Mouse (Mus musculus) forebrain, embryonic 16.5 days (tissue): ENCODE measurements around the gene Gm37240. TPM values are rescaled to one million over a fixed set of nuclear protein-coding genes. Genes with fewer than 3 reads are reported as not detected.

Experiments used
- ATAC-seq: fragments of 200-750 bp; cut with Nextera tagmentation; 2 replicates; pipeline ENCODE4 v1.8.0; 2017; ENCODE audit warnings: mild to moderate bottlenecking, moderate library complexity
- H3K27ac ChIP-seq: fragments of 300-500 bp; sonication (generic); 2 replicates; pipeline ENCODE4 v1.5.1; 2014; ENCODE audit warnings: low read length, control low read depth
- H3K27me3 ChIP-seq: fragments of 300-500 bp; sonication (generic); replicated peaks from 2 replicates; pipeline ENCODE4 v1.6.1; 2014; ENCODE audit warnings: low read length; ENCODE audit not compliant: control insufficient read depth, insufficient read depth
- H3K36me3 ChIP-seq: fragments of 300-500 bp; sonication (generic); 2 replicates; pipeline ENCODE4 v1.6.1; 2014; ENCODE audit not compliant: control insufficient read depth, insufficient read depth
- H3K4me1 ChIP-seq: fragments of 300-500 bp; sonication (generic); replicated peaks from 2 replicates; pipeline ENCODE4 v1.6.1; 2014; ENCODE audit warnings: low read length; ENCODE audit not compliant: control insufficient read depth, insufficient read depth
- H3K4me2 ChIP-seq: fragments of 300-500 bp; sonication (generic); 2 replicates; pipeline ENCODE4 v1.6.1; 2014; ENCODE audit warnings: mild to moderate bottlenecking, low read length, control low read depth
- H3K4me3 ChIP-seq: fragments of 300-500 bp; sonication (generic); replicated peaks from 2 replicates; pipeline ENCODE4 v1.5.1; 2014; ENCODE audit warnings: mild to moderate bottlenecking, low read length, control low read depth
- H3K9ac ChIP-seq: fragments of 300-500 bp; sonication (generic); replicated peaks from 2 replicates; pipeline ENCODE4 v1.6.1; 2014; ENCODE audit warnings: low read depth, low read length, control low read depth
- H3K9me3 ChIP-seq: fragments of 300-500 bp; sonication (generic); 2 replicates; pipeline ENCODE4 v1.6.1; 2016; ENCODE audit warnings: low read length; ENCODE audit not compliant: control insufficient read depth
- WGBS: fragments of 180-500 bp; shearing (Covaris S2); extraction: QIAGEN DNeasy Blood & Tissue Kit; methylation state at CpG from one replicate; pipeline ENCODE4 v1.1.7; 2014; 5-methylcytosine and 5-hydroxymethylcytosine counted together
- polyA plus RNA-seq: library from polyadenylated mRNA; unstranded; fragments of >200 nt; fragmentation: Nextera tagmentation; extraction: Ambion mirVana; gene quantifications from 2 replicates; pipeline ENCODE4 v1.2.1, GENCODE M21; 2015

The Gm37240 gene
- polyA plus RNA-seq, 1 experiment from 2014 or later, result 1.6 TPM

DNA sequence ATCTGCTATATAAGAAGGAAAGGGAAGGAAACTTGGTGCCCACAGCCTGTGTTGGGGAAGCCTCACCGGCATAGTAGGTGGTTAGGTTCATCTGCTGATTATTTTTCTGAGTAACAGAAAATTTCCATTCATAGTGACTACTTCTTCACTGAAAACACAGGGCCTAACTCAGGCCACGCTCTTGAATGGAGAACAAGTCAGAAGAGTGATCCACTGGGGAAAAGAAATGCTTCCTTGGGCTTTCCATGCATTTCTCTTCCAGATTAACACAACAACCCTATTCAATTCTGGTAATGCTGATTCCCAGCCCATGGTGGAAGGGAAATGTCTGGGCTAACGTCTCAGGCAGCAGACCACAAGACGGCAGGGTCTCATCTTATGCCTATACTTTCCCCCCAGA, 188.8 kb downstream of the Gm37240 start:
- Histone ChIP-seq H3K4me3 (no peak overlapping the region), H3K27me3 (no peaks in the 10 kb centered on the region), H3K27ac (no peak overlapping the region), H3K9me3 (no peaks in the 10 kb centered on the region), H3K9ac (no peak overlapping the region), H3K36me3 (no peaks in the 10 kb centered on the region), H3K4me2 (no peak overlapping the region), H3K4me1 (no peaks in the 10 kb centered on the region)
- ATAC-seq, result no peak
- 86% methylated on average over 4 of the region's 4 CpGs for WGBS

DNA sequence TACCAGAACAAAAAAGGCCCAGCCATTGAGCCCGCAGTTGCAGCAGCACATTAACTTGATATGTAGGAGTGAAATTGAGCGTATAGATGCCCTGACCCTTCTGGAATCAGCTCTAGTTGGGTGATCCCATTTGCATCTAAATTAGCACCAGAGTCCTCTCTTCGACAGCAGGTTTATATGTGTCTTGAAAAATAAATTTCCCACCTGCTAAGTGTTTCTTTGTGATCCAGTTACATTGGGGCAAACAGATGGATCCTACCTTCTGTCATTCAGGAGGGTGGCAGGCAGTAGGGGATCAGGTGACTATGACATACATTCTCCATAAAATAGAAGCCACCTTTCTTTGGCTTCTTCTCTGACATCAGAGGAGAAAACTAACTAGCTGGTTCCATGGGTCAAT, 192.3 kb downstream of the Gm37240 start:
- ATAC-seq, result no peak

DNA sequence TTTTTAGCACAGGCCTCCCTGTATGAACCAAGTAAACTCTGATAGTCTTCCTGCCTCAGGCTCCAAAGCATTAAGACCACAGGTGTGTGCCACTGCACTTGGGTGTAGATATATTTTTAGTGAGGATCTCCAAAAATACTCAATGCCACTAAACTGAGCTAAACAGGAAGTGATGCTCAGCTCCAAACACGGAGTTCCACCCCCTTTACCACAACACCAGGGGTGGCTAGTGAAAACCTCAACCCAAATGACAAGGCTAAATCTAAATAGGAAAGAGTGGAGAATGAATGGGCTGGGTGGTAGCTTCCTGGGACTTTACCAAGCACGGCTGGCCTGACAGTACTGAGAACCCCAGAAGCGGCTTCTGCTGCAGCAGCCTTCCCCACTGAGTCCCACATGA, 194.3 kb downstream of the Gm37240 start:
- Histone ChIP-seq H3K4me1 (no peaks in the 10 kb centered on the region), H3K9me3 (no peaks in the 10 kb centered on the region), H3K4me3 (no peak overlapping the region), H3K27ac (no peak overlapping the region), H3K27me3 (no peaks in the 10 kb centered on the region), H3K4me2 (no peak overlapping the region), H3K36me3 (no peaks in the 10 kb centered on the region), H3K9ac (no peak overlapping the region)
- ATAC-seq, result no peak
- WGBS, result 31% methylated on average over 3 of the region's 3 CpGs

More for the DNA sequence above, 192.3 kb downstream of the Gm37240 start:
- no peak overlapping the region for H3K4me3 ChIP-seq
- no peak overlapping the region for H3K27ac ChIP-seq
- H3K9me3 ChIP-seq, result no peaks in the 10 kb centered on the region
- H3K4me1 ChIP-seq, result no peaks in the 10 kb centered on the region
- H3K4me2 ChIP-seq, result no peak overlapping the region
- WGBS, result 66% methylated on average over 3 of the region's 3 CpGs
- no peaks in the 10 kb centered on the region for H3K36me3 ChIP-seq
- H3K9ac ChIP-seq, result no peak overlapping the region
- no peaks in the 10 kb centered on the region for H3K27me3 ChIP-seq

DNA sequence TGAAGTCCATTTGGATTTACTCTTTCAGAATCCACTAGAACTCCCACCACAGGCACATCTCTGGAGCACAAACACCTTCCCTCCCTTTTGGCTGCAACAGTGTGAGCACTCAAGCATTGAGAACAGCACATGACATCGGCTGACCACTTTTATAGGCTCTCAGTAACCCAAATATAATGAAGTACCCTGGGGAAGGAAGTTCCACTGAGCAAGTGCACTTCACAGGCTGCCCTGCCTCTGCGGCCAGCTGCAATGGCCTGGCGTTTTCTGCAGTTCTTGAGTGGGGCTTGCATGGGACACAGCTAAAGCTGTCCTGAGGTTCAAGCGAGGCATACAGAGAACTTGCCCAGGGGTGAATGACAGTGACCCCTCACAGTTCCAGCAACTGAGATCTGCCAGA, 196.2 kb downstream of the Gm37240 start:
- no peaks in the 10 kb centered on the region for H3K9me3 ChIP-seq
- no peak for ATAC-seq
- no peak overlapping the region for H3K4me2 ChIP-seq
- no peak overlapping the region for H3K27ac ChIP-seq
- WGBS, result 67% methylated on average over 4 of the region's 4 CpGs
- no peaks in the 10 kb centered on the region for H3K36me3 ChIP-seq
- no peak overlapping the region for H3K9ac ChIP-seq
- H3K4me3 ChIP-seq, result no peak overlapping the region
- H3K27me3 ChIP-seq, result no peaks in the 10 kb centered on the region
- no peaks in the 10 kb centered on the region for H3K4me1 ChIP-seq

DNA sequence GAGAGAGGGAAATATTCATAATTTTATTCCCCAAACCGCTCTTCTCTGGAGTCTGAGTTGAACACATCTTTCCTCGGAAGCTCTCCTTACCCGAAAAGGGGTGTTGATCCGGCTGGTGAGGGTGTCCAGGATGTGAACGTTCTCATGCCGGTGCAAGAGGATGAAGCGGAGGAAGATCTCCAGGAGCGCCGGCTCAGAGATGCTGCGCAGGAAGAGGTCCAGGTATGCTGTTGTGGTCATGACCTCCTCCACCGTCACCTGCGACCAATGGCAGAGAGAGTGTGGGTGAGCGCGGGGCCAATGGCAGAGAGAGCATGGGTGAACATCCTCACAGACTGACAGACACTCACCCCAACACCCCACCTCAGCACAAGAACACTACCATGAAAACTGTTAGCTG, 199.0 kb downstream of the Gm37240 start:
- no peak overlapping the region for H3K4me2 ChIP-seq
- no peaks in the 10 kb centered on the region for H3K36me3 ChIP-seq
- 96% methylated on average over 14 of the region's 14 CpGs for WGBS
- H3K4me1 ChIP-seq, result no peaks in the 10 kb centered on the region
- no peak overlapping the region for H3K9ac ChIP-seq
- no peak overlapping the region for H3K27ac ChIP-seq
- H3K4me3 ChIP-seq, result no peak overlapping the region
- no peaks in the 10 kb centered on the region for H3K9me3 ChIP-seq
- H3K27me3 ChIP-seq, result no peaks in the 10 kb centered on the region
- no peak for ATAC-seq

DNA sequence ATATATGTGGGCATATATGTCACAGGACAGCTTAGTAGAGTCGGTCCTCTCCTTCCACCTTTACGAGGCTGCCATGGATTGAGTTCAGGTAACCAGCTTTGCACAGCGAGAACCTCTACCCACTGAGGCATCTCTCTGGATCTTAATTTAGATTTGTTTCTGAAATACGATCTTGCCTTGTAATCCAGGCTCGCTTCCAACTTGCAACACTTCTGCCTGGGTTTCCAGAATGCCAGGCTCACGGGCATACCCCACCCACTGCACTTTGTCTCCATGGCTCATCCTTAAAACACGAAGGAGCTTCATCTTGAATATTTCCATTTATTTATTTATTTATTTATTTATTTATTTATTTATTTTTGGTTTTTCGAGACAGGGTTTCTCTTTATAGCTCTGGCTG, 202.0 kb downstream of the Gm37240 start:
- no peaks in the 10 kb centered on the region for H3K9me3 ChIP-seq
- H3K27ac ChIP-seq, result no peak overlapping the region
- 86% methylated on average over 8 of the region's 8 CpGs for whole genome bisulfite sequencing
- no peak for ATAC-seq
- H3K36me3 ChIP-seq, result no peaks in the 10 kb centered on the region
- no peak overlapping the region for H3K4me2 ChIP-seq
- H3K4me1 ChIP-seq, result no peaks in the 10 kb centered on the region
- H3K27me3 ChIP-seq, result no peaks in the 10 kb centered on the region
- no peak overlapping the region for H3K9ac ChIP-seq
- no peak overlapping the region for H3K4me3 ChIP-seq

DNA sequence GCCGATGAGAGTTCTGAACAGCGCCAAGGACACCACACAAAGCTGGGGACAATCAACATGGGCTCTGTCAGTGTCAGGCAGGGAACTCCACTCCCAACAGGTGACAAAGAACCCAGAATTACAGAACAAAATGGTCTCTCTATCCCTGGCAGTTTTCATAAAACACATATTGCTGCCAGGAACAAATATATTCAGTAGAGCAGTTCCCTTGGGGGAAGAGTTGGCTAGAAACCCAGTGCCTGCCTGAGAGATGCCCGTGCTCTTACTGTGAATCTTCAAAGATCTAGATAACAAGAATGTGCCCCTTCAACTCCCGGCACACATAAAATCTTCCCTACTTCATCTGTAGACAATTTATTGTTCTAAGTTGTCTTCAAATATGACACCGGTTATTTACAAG, 203.7 kb downstream of the Gm37240 start:
- H3K9me3 ChIP-seq, result no peaks in the 10 kb centered on the region
- no peaks in the 10 kb centered on the region for H3K4me1 ChIP-seq
- 83% methylated on average over 5 of the region's 5 CpGs for WGBS
- H3K4me3 ChIP-seq, result no peak overlapping the region
- ATAC-seq, result no peak
- H3K36me3 ChIP-seq, result no peaks in the 10 kb centered on the region
- no peak overlapping the region for H3K9ac ChIP-seq
- H3K27ac ChIP-seq, result no peak overlapping the region
- no peak overlapping the region for H3K4me2 ChIP-seq
- H3K27me3 ChIP-seq, result no peaks in the 10 kb centered on the region

DNA sequence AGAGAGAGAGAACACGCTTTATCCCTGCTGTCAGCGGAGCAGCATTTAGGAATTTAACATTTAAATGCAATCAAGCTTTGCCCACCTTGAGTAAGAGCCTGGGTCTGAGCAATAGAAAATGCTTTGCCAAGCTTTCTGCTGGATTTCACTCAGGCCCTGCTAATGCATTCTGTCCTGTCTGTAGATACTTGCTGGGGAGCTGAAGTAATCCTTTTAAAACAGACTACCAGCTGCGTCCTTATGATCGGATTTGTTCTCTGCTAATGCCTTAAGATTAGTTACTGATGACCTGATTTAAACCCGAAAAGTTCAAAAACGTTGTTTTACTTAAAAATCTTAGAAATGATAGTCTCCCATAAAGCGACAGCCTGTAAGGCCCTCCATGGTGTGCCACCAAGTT, 206.2 kb downstream of the Gm37240 start:
- Histone ChIP-seq H3K4me3 (no peak overlapping the region), H3K27ac (no peak overlapping the region), H3K9me3 (no peaks in the 10 kb centered on the region), H3K4me2 (no peak overlapping the region), H3K4me1 (no peaks in the 10 kb centered on the region), H3K27me3 (no peaks in the 10 kb centered on the region), H3K36me3 (no peaks in the 10 kb centered on the region), H3K9ac (no peak overlapping the region)
- no peak for ATAC-seq
- 50% methylated on average over 7 of the region's 7 CpGs for WGBS

DNA sequence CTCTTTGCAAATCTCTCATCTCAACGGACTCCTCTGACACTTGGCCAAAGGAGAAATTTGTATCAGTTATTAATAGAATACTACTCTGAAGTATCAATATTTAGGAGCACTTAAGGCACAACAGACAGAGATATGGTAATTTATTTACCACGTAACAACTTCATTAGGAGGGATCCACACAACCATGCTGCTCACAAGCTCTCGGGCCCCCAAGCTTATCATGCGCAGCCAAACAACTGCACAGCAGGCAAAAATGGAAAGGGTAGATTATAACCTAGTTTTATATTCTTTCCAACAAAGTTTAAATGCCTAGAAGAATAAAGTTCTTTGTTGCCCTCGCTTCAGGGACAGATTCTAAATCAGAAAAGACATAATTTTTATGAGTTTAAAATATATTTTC, 207.4 kb downstream of the Gm37240 start:
- no peaks in the 10 kb centered on the region for H3K36me3 ChIP-seq
- H3K27ac ChIP-seq, result no peak overlapping the region
- no peaks in the 10 kb centered on the region for H3K4me1 ChIP-seq
- no peaks in the 10 kb centered on the region for H3K27me3 ChIP-seq
- H3K9me3 ChIP-seq, result no peaks in the 10 kb centered on the region
- no peak overlapping the region for H3K4me2 ChIP-seq
- H3K9ac ChIP-seq, result no peak overlapping the region
- ATAC-seq, result no peak
- WGBS, result 88% methylated on average over 5 of the region's 5 CpGs
- no peak overlapping the region for H3K4me3 ChIP-seq

DNA sequence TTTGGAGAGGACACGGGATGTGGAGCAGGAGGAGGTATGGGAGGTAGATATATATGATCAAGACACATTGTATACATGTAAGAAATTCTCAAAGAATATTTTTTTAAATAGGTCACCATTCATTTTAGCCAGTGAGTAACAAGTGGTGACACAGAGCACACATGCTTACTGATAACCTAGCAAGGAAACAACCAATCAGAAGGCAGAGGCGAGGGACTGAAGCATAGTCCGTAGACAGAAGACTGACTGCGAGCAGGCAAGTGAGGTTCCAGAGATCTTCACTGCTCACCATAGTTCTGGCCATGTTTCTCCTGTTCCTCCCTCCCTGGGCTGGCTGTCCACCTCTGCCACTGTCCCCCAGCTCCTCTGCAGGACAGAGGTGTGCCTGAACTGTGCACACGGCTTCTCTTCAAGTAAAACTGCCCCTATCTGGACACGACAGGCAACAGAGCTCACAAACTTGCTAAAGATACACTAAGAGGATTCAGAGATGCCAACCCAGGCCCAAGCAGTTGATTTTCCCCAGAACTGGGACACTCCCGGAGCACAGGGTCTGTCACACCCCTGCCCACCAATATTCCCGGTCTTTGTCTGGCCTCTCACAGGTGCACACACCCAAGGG, 207.9 kb downstream of the Gm37240 start:
- WGBS, result 87% methylated on average over 8 of the region's 8 CpGs
- Histone ChIP-seq H3K4me1 (no peaks in the 10 kb centered on the region), H3K36me3 (no peaks in the 10 kb centered on the region), H3K27me3 (no peaks in the 10 kb centered on the region), H3K9ac (no peak overlapping the region), H3K9me3 (no peaks in the 10 kb centered on the region), H3K4me2 (no peak overlapping the region), H3K4me3 (no peak overlapping the region), H3K27ac (no peak overlapping the region)
- ATAC-seq, result no peak
